Mouse (Mus musculus) brain, embryonic 14.5 days (tissue): ENCODE data around the gene Pde8a.

Experiments
- CTCF ChIP-seq: fragments of 200-500 bp; IDR thresholded peaks from 2 replicates; pipeline ENCODE4 v1.5.1; 2012; ENCODE audit warnings: inconsistent platforms, mild to moderate bottlenecking, moderate library complexity, borderline replicate concordance; ENCODE audit not compliant: insufficient read depth, insufficient read length; ENCODE audit errors: extremely low read depth
- POLR2A ChIP-seq: fragments of 200-500 bp; IDR thresholded peaks from 2 replicates; pipeline ENCODE4 v1.6.1; 2012; ENCODE audit warnings: mild to moderate bottlenecking, inconsistent platforms, borderline replicate concordance; ENCODE audit not compliant: poor library complexity, insufficient read depth, insufficient read length, severe bottlenecking; ENCODE audit errors: extremely low read depth

DNA sequence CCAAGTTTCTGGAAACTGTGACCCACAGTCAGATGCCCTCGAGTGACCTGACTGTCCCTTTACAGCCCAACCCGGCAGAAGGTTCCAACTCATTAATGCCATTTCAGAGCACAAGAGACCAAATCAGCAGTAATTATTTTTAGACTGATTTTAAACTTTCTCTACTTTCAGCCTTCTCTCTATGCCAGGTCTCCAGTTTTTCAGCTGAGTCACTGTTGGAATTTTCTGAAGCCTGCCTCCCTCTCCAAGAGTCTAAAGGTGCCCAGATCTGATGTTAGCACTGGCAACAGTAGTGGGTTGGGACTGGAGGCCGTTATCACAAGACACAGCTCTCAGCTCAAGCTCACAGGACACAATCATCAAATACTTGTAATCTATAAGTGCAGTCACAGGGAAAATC lies 154.6 kb downstream of the Pde8a start:
- TF ChIP-seq POLR2A: no peak
- no peak for TF ChIP-seq CTCF
